Mouse (Mus musculus) kidney, postnatal 0 days (tissue): ENCODE data around the gene Tdo2. TPM values are rescaled to one million over a fixed set of nuclear protein-coding genes. Genes with fewer than 3 reads are reported as not detected.

Source experiments
- ATAC-seq: fragments of 200-750 bp; cut with Nextera tagmentation; replicated peaks from 2 replicates; pipeline ENCODE4 v1.8.0; 2017; ENCODE audit warnings: low read depth, moderate number of reproducible peaks, moderate TSS enrichment, moderate library complexity; ENCODE audit not compliant: low FRiP score
- DNase-seq: peaks from one replicate; pipeline ENCODE4 v3.0.0-alpha.2; 2016; ENCODE audit warnings: low spot score
- H3K27ac ChIP-seq: fragments of 300-500 bp; sonication (generic); 2 replicates; pipeline ENCODE4 v1.5.1; 2014; ENCODE audit warnings: mild to moderate bottlenecking
- H3K27me3 ChIP-seq: fragments of 300-500 bp; sonication (generic); 2 replicates; pipeline ENCODE4 v1.6.1; 2014; ENCODE audit warnings: low read length, mixed read lengths; ENCODE audit not compliant: insufficient read depth
- H3K36me3 ChIP-seq: fragments of 300-500 bp; sonication (generic); 2 replicates; pipeline ENCODE4 v1.6.1; 2014; ENCODE audit warnings: low read length, mixed read lengths; ENCODE audit not compliant: insufficient read depth
- H3K4me1 ChIP-seq: fragments of 300-500 bp; sonication (generic); replicated peaks from 2 replicates; pipeline ENCODE4 v1.6.1; 2014; ENCODE audit warnings: antibody characterized with exemption, low read length, mixed read lengths; ENCODE audit not compliant: insufficient read depth
- H3K4me2 ChIP-seq: fragments of 300-500 bp; sonication (generic); 2 replicates; pipeline ENCODE4 v1.6.1; 2014; ENCODE audit warnings: mild to moderate bottlenecking, low read length, moderate library complexity, mixed read lengths
- H3K4me3 ChIP-seq: fragments of 300-500 bp; sonication (generic); replicated peaks from 2 replicates; pipeline ENCODE4 v1.5.1; 2014; ENCODE audit warnings: low read depth, low read length
- H3K9ac ChIP-seq: fragments of 300-500 bp; sonication (generic); 2 replicates; pipeline ENCODE4 v1.6.1; 2014; ENCODE audit warnings: low read depth, low read length
- H3K9me3 ChIP-seq: fragments of 300-500 bp; sonication (generic); replicated peaks from 2 replicates; pipeline ENCODE4 v1.6.1; 2016; ENCODE audit warnings: low read length, inconsistent platforms, mixed read lengths
- CTCF ChIP-seq: IDR thresholded peaks from 2 replicates; pipeline ENCODE4 v1.5.1; 2016; ENCODE audit warnings: antibody characterized with exemption, low read depth, mild to moderate bottlenecking, moderate library complexity
- WGBS: fragments of 180-500 bp; shearing (Covaris S2); extraction: QIAGEN DNeasy Blood & Tissue Kit; methylation state at CpG from one replicate; pipeline ENCODE4 v1.1.7; 2014; 5-methylcytosine and 5-hydroxymethylcytosine counted together
- polyA plus RNA-seq: library from polyadenylated mRNA; unstranded; fragments of >200 nt; fragmentation: Nextera tagmentation; extraction: Ambion mirVana; gene quantifications from 2 replicates; pipeline ENCODE4 v1.2.1, GENCODE M21; 2015

Gene Tdo2
- polyA plus RNA-seq, result 0.08 and 0.14 TPM in 2 replicates

DNA sequence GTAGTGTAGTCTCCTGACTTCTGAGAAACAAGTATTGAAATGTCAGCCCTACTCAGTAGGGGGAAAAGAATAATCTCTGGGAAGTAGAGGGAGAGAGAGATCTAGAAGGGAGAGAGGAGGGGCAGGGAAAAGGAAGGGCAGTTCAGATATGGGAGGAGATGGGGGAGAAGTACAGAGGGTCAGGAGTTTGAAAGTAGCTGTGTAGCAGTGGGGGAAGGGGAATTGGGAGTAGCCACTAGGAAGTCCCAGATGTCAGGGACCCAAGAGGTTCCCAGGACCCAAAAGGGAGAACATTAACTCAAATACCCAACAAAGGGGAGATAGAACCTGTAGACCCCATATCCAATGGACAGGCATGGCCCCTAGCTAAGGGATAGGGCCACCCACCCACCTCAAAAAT lies at the start of gene Tdo2:
Tdo2 (minus strand) TSS at position 101 of the 400 bp plus-strand sequence.
- no peak for TF ChIP-seq CTCF
- Histone ChIP-seq H3K36me3 (no peaks in the 10 kb centered on the region), H3K9me3 (no peaks in the 10 kb centered on the region), H3K4me3 (no peak within 1 kb of the TSS), H3K4me2 (no peak within 1 kb of the TSS), H3K4me1 (no peaks in the 10 kb centered on the region), H3K27ac (no peak within 1 kb of the TSS), H3K27me3 (no peaks in the 10 kb centered on the region), H3K9ac (no peak within 1 kb of the TSS)
- no peak for DNase-seq
- no peak for ATAC-seq

DNA sequence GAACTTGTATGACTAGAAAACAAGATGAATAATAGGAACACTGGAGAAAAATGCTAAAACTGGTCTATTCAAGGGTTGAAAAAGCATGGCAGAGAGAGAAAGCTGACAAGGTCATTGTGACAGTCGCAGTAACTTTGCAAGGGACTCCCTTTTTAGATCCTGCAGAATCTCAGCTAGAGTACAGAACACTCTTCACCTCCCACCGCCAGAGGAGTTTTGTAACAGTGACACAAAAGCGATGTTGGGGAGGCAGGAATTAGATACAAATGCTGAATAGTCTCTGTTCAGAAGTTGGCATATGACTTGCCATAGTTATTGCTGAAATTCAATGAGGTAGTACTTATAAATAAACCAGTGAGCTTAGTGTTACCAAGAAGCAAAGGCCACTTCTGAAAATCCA lies 47.1 kb upstream of the Tdo2 start:
- ATAC-seq (no peak), DNase-seq (no peak)
- H3K9me3 ChIP-seq, result no peaks in the 10 kb centered on the region
- no peak overlapping the region for H3K27ac ChIP-seq
- H3K4me2 ChIP-seq, result no peak overlapping the region
- no peak overlapping the region for H3K9ac ChIP-seq
- no peaks in the 10 kb centered on the region for H3K4me1 ChIP-seq
- no peaks in the 10 kb centered on the region for H3K27me3 ChIP-seq
- H3K4me3 ChIP-seq, result no peak overlapping the region
- TF ChIP-seq CTCF, result no peak
- WGBS, result 88% methylated on average over 3 of the region's 3 CpGs
- no peaks in the 10 kb centered on the region for H3K36me3 ChIP-seq

DNA sequence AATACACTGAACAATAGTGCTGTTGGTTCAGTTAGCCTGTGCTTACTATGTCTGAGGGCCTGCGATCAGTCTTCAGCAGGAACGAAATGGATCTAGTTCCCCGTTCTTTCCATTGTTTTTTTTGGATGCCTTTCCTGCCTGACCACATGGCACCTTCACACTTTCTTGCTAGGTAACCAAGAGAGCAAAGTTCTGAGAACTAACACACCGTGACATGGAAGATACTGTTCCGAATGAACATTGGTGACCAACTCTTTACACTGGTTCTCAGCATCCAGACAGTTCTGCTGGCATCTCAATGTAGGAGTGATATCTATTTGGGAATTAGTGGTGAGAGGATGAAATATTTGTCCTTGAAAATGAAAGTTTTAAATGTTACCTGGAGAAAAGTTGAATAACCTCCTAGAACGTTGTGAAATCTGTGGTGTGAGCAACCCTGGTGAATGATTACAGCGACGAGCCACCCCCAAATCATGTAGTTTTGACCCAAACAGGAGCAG lies 46.5 kb upstream of the Tdo2 start:
- Histone ChIP-seq H3K4me3 (no peak overlapping the region), H3K27ac (no peak overlapping the region), H3K9me3 (no peaks in the 10 kb centered on the region), H3K36me3 (no peaks in the 10 kb centered on the region), H3K4me2 (no peak overlapping the region), H3K27me3 (no peaks in the 10 kb centered on the region), H3K4me1 (no peaks in the 10 kb centered on the region), H3K9ac (no peak overlapping the region)
- ATAC-seq (no peak), DNase-seq (no peak)
- 75% methylated on average over 8 of the region's 8 CpGs for WGBS
- TF ChIP-seq CTCF, result no peak

GRCm38 (mm10) chr3:82014148-82014703 lies 38.2 kb upstream of the Tdo2 start:
- Histone ChIP-seq H3K4me3 (no peak overlapping the region), H3K9ac (no peak overlapping the region), H3K9me3 (no peaks in the 10 kb centered on the region), H3K27me3 (no peaks in the 10 kb centered on the region), H3K4me2 (no peak overlapping the region), H3K36me3 (no peaks in the 10 kb centered on the region), H3K27ac (no peak overlapping the region), H3K4me1 (no peaks in the 10 kb centered on the region)
- WGBS, result 47% methylated on average over 7 of the region's 7 CpGs
- ATAC-seq, result no peak
- DNase-seq, result peak; percentile 21
- no peak for TF ChIP-seq CTCF

GRCm38 (mm10) chr3:82007002-82007401 lies 31.0 kb upstream of the Tdo2 start:
- Histone ChIP-seq H3K9me3 (no peaks in the 10 kb centered on the region), H3K4me3 (no peak overlapping the region), H3K27me3 (no peaks in the 10 kb centered on the region), H3K9ac (no peak overlapping the region), H3K4me1 (no peaks in the 10 kb centered on the region), H3K4me2 (no peak overlapping the region), H3K36me3 (no peaks in the 10 kb centered on the region), H3K27ac (no peak overlapping the region)
- 97% methylated on average over 1 of the region's 1 CpGs for WGBS
- no peak for TF ChIP-seq CTCF
- DNase-seq (no peak), ATAC-seq (no peak)

DNA sequence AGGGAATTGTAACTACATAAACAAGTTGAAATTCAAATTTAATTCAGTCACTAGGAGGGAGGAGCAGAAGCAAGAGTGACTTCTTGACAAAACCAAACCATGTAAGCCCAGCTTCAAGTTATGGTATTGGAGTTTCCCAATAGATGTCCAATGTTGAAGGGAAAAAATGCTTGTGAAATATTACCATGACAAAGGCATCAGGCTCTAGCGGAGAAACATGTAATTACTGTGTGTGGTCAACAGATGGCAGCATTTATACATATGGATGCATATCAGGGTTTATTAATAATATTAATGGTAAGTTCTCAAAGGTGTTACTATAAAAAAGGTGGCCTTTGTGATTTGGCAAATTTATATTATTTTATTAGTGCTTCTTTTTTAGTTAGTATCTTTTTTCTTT lies 20.0 kb upstream of the Tdo2 start:
- H3K4me3 ChIP-seq, result no peak overlapping the region
- DNase-seq, result peak; percentile 80
- ATAC-seq, result no peak
- no peaks in the 10 kb centered on the region for H3K27me3 ChIP-seq
- peak; percentile 81 for TF ChIP-seq CTCF
- H3K27ac ChIP-seq, result no peak overlapping the region
- no peak overlapping the region for H3K9ac ChIP-seq
- H3K36me3 ChIP-seq, result no peaks in the 10 kb centered on the region
- no peak overlapping the region for H3K4me2 ChIP-seq
- H3K9me3 ChIP-seq, result no peaks in the 10 kb centered on the region
- H3K4me1 ChIP-seq, result no peaks in the 10 kb centered on the region
- 0% methylated on average over 1 of the region's 1 CpGs for WGBS

GRCm38 (mm10) chr3:81995371-81995770 lies 19.4 kb upstream of the Tdo2 start:
- Histone ChIP-seq H3K27ac (no peak overlapping the region), H3K27me3 (no peaks in the 10 kb centered on the region), H3K4me1 (no peaks in the 10 kb centered on the region), H3K9me3 (no peaks in the 10 kb centered on the region), H3K4me2 (no peak overlapping the region), H3K36me3 (no peaks in the 10 kb centered on the region), H3K4me3 (no peak overlapping the region), H3K9ac (no peak overlapping the region)
- TF ChIP-seq CTCF, result no peak
- no peak for DNase-seq
- WGBS, result 40% methylated on average over 4 of the region's 4 CpGs
- ATAC-seq, result no peak
